Mouse (Mus musculus): ENCODE measurements around the gene Sec61a1. TPM values are rescaled to one million over a fixed set of nuclear protein-coding genes. Genes with fewer than 3 reads are reported as not detected.

Gene Sec61a1
- polyA plus RNA-seq, 1 experiment: 83.4 TPM

DNA sequence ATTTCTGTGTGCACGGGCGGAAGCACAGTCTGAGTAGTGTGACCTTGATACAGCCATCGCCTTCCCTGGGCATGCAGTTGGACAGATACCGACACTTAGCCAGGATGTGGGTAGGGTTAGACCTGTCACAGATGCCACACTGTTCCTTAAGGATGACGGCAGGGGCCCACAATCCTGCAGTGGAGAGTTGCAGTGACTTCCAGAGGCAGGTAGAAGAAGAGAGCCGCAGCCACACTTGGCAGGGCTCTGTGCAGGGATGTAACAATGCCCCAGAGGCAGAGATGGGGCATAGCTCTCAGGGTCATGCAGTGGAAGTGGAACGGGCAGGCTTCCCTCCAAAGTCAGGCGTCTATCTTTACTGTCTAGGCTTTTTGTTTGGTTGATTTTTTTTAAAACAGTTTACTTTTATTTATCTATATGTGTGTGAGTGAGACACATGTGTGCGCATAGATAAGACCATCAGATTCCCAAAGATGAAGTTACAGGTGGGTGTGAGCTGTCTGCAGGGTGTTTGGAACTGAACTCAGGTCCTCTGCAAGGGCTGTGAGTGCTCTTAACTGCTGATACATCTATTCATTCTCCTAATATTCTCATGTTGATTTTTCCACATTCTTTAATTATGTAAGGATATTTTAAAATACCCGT, 29.8 kb upstream of the Sec61a1 start:
- TF ChIP-seq POLR2A (IDR thresholded peaks at IDR 0.05; ENCODE audit: borderline replicate concordance, low read depth, low read length): no peak
- TF ChIP-seq CTCF (IDR thresholded peaks at IDR 0.05; ENCODE audit: low read depth, low read length): no peak
- no peak overlapping the region for H3K4me3 ChIP-seq (ENCODE audit: insufficient read depth, low read length)
- no peaks in the 10 kb centered on the region for H3K4me1 ChIP-seq (ENCODE audit: control insufficient read depth, insufficient read depth, low read length)
- no peak overlapping the region for H3K27ac ChIP-seq (ENCODE audit: insufficient read depth, low read depth, low read length)

DNA sequence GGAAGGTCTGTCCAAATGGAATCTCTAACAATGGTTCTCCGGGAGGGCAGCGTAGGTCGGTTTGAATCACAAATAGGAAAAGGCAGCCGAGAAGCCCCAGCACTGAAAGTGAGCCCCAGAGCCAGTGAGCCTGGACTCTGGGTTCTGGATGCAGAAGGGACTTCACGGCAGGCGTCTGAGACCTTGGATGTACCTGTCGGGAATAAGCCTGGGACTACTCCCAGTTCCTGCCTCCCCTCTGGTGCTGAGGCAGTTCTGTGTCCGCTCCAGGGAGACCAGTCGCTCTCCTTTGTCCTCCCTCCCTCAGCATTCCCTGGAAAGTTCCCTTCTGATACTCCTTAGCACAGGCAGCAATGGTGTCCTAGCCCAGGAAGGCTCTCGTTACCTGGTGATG, 26.7 kb upstream of the Sec61a1 start:
- Histone ChIP-seq H3K4me1 (ENCODE audit: control insufficient read depth, insufficient read depth, low read length) (no peaks in the 10 kb centered on the region), H3K4me3 (ENCODE audit: insufficient read depth, low read length) (no peak overlapping the region), H3K27ac (ENCODE audit: insufficient read depth, low read depth, low read length) (no peak overlapping the region)
- TF ChIP-seq POLR2A (IDR thresholded peaks at IDR 0.05; ENCODE audit: borderline replicate concordance, low read depth, low read length): no peak
- no peak for TF ChIP-seq CTCF (IDR thresholded peaks at IDR 0.05; ENCODE audit: low read depth, low read length)

- Histone ChIP-seq H3K4me3 (ENCODE audit: insufficient read depth, low read length) (no peak overlapping the region), H3K27ac (ENCODE audit: insufficient read depth, low read depth, low read length) (no peak overlapping the region), H3K4me1 (ENCODE audit: control insufficient read depth, insufficient read depth, low read length) (no peaks in the 10 kb centered on the region)
- TF ChIP-seq CTCF (IDR thresholded peaks at IDR 0.05; ENCODE audit: low read depth, low read length): no peak
Measured at GRCm38 (mm10) chr6:88544644-88545396, 26.1 kb upstream of the Sec61a1 start.

DNA sequence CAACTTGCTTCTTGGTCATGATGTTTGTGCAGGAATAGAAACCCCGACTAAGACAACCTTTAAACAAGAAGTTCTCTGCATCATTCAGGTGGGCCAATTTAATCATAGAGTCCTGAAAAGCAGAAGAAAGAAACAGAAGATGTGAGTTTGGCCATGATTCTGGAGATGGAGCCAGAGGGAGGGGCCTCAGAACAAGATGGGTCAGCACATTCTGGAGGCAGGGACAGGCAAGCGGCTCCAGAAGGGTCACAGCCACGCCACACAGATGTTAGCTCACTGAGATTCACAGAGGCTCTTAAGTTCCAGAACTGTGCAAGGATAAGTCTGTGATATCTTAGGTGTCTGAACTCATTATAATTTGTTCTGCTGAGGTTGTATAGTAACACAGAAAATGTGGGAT, 25.5 kb upstream of the Sec61a1 start:
- TF ChIP-seq POLR2A (IDR thresholded peaks at IDR 0.05; ENCODE audit: borderline replicate concordance, low read depth, low read length) (no peak), CTCF (IDR thresholded peaks at IDR 0.05; ENCODE audit: low read depth, low read length) (no peak)
- H3K4me1 ChIP-seq (ENCODE audit: control insufficient read depth, insufficient read depth, low read length): no peaks in the 10 kb centered on the region
- no peak overlapping the region for H3K27ac ChIP-seq (ENCODE audit: insufficient read depth, low read depth, low read length)
- H3K4me3 ChIP-seq (ENCODE audit: insufficient read depth, low read length): no peak overlapping the region

GRCm38 (mm10) chr6:88540093-88540755, 21.5 kb upstream of the Sec61a1 start:
- Histone ChIP-seq H3K4me1 (ENCODE audit: control insufficient read depth, insufficient read depth, low read length) (no peaks in the 10 kb centered on the region), H3K27ac (ENCODE audit: insufficient read depth, low read depth, low read length) (no peak overlapping the region), H3K4me3 (ENCODE audit: insufficient read depth, low read length) (no peak overlapping the region)
- no peak for TF ChIP-seq POLR2A (IDR thresholded peaks at IDR 0.05; ENCODE audit: borderline replicate concordance, low read depth, low read length)
- TF ChIP-seq CTCF (IDR thresholded peaks at IDR 0.05; ENCODE audit: low read depth, low read length): no peak

- no peaks in the 10 kb centered on the region for H3K4me1 ChIP-seq (ENCODE audit: control insufficient read depth, insufficient read depth, low read length)
- no peak overlapping the region for H3K4me3 ChIP-seq (ENCODE audit: insufficient read depth, low read length)
- no peak overlapping the region for H3K27ac ChIP-seq (ENCODE audit: insufficient read depth, low read depth, low read length)
- TF ChIP-seq POLR2A (IDR thresholded peaks at IDR 0.05; ENCODE audit: borderline replicate concordance, low read depth, low read length) (no peak), CTCF (IDR thresholded peaks at IDR 0.05; ENCODE audit: low read depth, low read length) (no peak)
Measured at GRCm38 (mm10) chr6:88530306-88530705, 11.6 kb upstream of the Sec61a1 start.

DNA sequence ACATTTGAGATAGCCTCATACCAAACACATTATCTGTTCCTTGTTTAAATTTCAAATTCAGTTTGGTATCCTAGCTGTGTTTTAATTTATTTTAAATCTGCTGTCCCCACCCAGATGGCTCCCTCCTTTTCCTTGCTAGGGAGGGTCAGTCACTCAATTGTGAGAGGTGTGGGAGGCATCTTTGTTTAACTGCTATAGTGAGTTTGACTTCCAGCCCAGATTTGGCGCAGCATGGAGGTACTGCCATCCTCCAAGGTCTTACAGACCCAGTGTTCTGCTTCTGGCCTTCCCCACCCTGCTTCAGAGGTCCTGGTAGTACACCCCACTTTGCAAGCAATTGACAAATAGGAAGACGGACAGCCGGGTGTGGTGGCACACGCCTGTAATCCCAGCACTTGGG, 5.4 kb upstream of the Sec61a1 start:
- Histone ChIP-seq H3K27ac (ENCODE audit: insufficient read depth, low read depth, low read length) (no peak overlapping the region), H3K4me3 (ENCODE audit: insufficient read depth, low read length) (no peak overlapping the region), H3K4me1 (ENCODE audit: control insufficient read depth, insufficient read depth, low read length) (peaks cover 7% of the 10 kb centered on the region)
- TF ChIP-seq CTCF (IDR thresholded peaks at IDR 0.05; ENCODE audit: low read depth, low read length): no peak
- TF ChIP-seq POLR2A (IDR thresholded peaks at IDR 0.05; ENCODE audit: borderline replicate concordance, low read depth, low read length): no peak

DNA sequence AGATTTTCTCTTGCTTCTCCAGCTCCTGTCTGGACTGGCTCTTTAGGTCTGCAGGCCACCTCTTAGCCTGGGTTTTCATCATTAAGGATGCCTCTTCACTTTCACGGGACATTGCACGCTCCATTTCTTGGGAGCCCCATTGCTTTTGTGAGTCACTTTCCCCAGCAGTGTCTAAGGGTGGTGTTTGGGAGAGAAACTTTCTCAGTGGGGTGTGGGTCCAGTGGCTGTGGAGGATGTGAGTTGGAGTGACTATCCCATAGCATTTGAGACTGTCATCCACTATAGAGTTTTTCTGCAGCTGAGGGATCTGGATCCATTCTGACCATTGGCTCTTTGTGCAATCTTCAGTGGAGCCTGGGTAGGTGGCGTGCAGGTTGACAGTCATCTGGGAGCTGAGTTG, 4.7 kb upstream of the Sec61a1 start:
- Histone ChIP-seq H3K4me3 (ENCODE audit: insufficient read depth, low read length) (no peak overlapping the region), H3K27ac (ENCODE audit: insufficient read depth, low read depth, low read length) (no peak overlapping the region), H3K4me1 (ENCODE audit: control insufficient read depth, insufficient read depth, low read length) (peaks cover 7% of the 10 kb centered on the region)
- TF ChIP-seq POLR2A (IDR thresholded peaks at IDR 0.05; ENCODE audit: borderline replicate concordance, low read depth, low read length) (no peak), CTCF (IDR thresholded peaks at IDR 0.05; ENCODE audit: low read depth, low read length) (no peak)

DNA sequence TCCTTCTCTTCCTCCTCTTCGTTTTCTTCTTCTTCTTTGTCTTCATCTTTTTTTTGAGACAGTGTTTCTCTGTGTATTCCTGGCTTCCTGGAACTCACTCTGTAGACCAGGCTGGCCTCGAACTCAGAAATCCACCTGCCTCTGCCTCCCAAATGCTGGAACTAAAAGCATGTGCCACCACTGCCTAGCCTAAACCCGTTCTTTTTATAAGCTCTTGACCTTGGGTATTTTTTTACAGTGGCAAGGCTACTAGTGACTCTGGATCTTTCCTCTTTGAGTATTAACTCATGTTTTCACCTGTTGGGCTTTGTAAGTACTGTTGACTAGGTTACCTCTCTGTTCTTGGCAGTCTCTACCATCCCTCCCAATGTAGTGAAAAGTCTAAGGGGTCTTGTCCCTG, 4.3 kb upstream of the Sec61a1 start:
- no peak for TF ChIP-seq POLR2A (IDR thresholded peaks at IDR 0.05; ENCODE audit: borderline replicate concordance, low read depth, low read length)
- TF ChIP-seq CTCF (IDR thresholded peaks at IDR 0.05; ENCODE audit: low read depth, low read length): no peak
- Histone ChIP-seq H3K27ac (ENCODE audit: insufficient read depth, low read depth, low read length) (no peak overlapping the region), H3K4me3 (ENCODE audit: insufficient read depth, low read length) (peak overlapping the region; percentile 23), H3K4me1 (ENCODE audit: control insufficient read depth, insufficient read depth, low read length) (peaks cover 7% of the 10 kb centered on the region)

DNA sequence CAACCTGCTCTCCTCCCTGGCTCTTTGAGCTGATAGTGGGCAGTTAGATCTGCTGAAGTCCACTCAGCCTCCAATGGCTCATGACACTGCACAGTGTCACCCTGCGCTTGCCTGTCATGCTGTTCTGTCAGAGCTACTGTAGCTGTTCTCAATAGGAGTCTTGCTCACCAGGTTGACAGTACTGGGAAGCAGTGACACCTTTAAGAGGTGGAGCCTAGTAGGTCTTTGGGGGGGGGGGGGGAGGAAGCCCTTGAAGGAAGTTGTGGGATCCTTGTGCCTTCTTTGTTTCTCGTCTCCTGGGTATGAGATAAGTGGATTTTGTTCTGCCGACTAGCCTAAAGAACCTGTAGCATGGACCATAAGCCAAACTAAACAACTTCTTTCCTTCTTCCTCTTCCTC, 3.9 kb upstream of the Sec61a1 start:
- H3K4me1 ChIP-seq (ENCODE audit: control insufficient read depth, insufficient read depth, low read length): peaks cover 7% of the 10 kb centered on the region
- H3K27ac ChIP-seq (ENCODE audit: insufficient read depth, low read depth, low read length): no peak overlapping the region
- TF ChIP-seq CTCF (IDR thresholded peaks at IDR 0.05; ENCODE audit: low read depth, low read length) (no peak), POLR2A (IDR thresholded peaks at IDR 0.05; ENCODE audit: borderline replicate concordance, low read depth, low read length) (no peak)
- H3K4me3 ChIP-seq (ENCODE audit: insufficient read depth, low read length): peak overlapping the region; percentile 23
